Mouse (Mus musculus): Measurements from ENCODE around the gene Arhgap5. TPM values are rescaled to one million over a fixed set of nuclear protein-coding genes. Genes with fewer than 3 reads are reported as not detected.

The Arhgap5 gene
- polyA plus RNA-seq, 1 experiment from 2014 or later: 59.4 TPM

- Histone ChIP-seq H3K4me3 (ENCODE audit: low read depth, low read length) (no peak overlapping the region), H3K4me2 (replicated peaks; ENCODE audit: low read depth, low read length) (no peak overlapping the region), H3K9ac (ENCODE audit: low read depth, low read length) (no peak overlapping the region), H3K27ac (ENCODE audit: low read depth, low read length) (no peak overlapping the region), H3K4me1 (replicated peaks; ENCODE audit: control insufficient read depth, insufficient read depth, low read length) (no peaks in the 10 kb centered on the region), H3K36me3 (ENCODE audit: control insufficient read depth, insufficient read depth, low read length) (no peaks in the 10 kb centered on the region), H3K9me3 (ENCODE audit: control insufficient read depth, low read length) (no peaks in the 10 kb centered on the region), H3K27me3 (ENCODE audit: control insufficient read depth, insufficient read depth, low read length) (no peaks in the 10 kb centered on the region)
- no peak for DNase-seq (ENCODE audit: low spot score)
- no peak for ATAC-seq (ENCODE audit: low FRiP score)
- 88% methylated on average over 4 of the region's 5 CpGs for WGBS
Measured at GRCm38 (mm10) chr12:52481969-52482550, 21.7 kb upstream of the Arhgap5 start.

GRCm38 (mm10) chr12:52483219-52483618, 20.6 kb upstream of the Arhgap5 start:
- ATAC-seq (ENCODE audit: low FRiP score): no peak
- Histone ChIP-seq H3K27me3 (ENCODE audit: control insufficient read depth, insufficient read depth, low read length) (no peaks in the 10 kb centered on the region), H3K9me3 (ENCODE audit: control insufficient read depth, low read length) (no peaks in the 10 kb centered on the region), H3K4me1 (replicated peaks; ENCODE audit: control insufficient read depth, insufficient read depth, low read length) (no peaks in the 10 kb centered on the region), H3K36me3 (ENCODE audit: control insufficient read depth, insufficient read depth, low read length) (no peaks in the 10 kb centered on the region), H3K4me2 (replicated peaks; ENCODE audit: low read depth, low read length) (no peak overlapping the region), H3K9ac (ENCODE audit: low read depth, low read length) (no peak overlapping the region), H3K4me3 (ENCODE audit: low read depth, low read length) (no peak overlapping the region), H3K27ac (ENCODE audit: low read depth, low read length) (no peak overlapping the region)
- WGBS: 98% methylated on average over 9 of the region's 9 CpGs
- no peak for DNase-seq (ENCODE audit: low spot score)

- 0 out of 2 replicates have a peak overlapping the region, but pooled peaks have one; percentile 11 for H3K4me2 ChIP-seq (replicated peaks; ENCODE audit: low read depth, low read length)
- WGBS: 31% methylated on average over 15 of the region's 15 CpGs
Measured at GRCm38 (mm10) chr12:52488266-52488975, 15.4 kb upstream of the Arhgap5 start.

GRCm38 (mm10) chr12:52493281-52493681, 10.5 kb upstream of the Arhgap5 start:
- H3K27me3 ChIP-seq (ENCODE audit: control insufficient read depth, insufficient read depth, low read length): no peaks in the 10 kb centered on the region; the same call in 1 of the 2 replicates
- DNase-seq (ENCODE audit: low spot score) (no peak), ATAC-seq (ENCODE audit: low FRiP score) (no peak)
- no peaks in the 10 kb centered on the region; the same call in 1 of the 2 replicates for H3K4me1 ChIP-seq (replicated peaks; ENCODE audit: control insufficient read depth, insufficient read depth, low read length)
- H3K36me3 ChIP-seq (ENCODE audit: control insufficient read depth, insufficient read depth, low read length): no peaks in the 10 kb centered on the region
- no peak overlapping the region for H3K9ac ChIP-seq (ENCODE audit: low read depth, low read length)
- no peaks in the 10 kb centered on the region for H3K9me3 ChIP-seq (ENCODE audit: control insufficient read depth, low read length)
- 68% methylated on average over 6 of the region's 6 CpGs for WGBS
- H3K4me3 ChIP-seq (ENCODE audit: low read depth, low read length): no peak overlapping the region
- no peak overlapping the region for H3K4me2 ChIP-seq (replicated peaks; ENCODE audit: low read depth, low read length)
- no peak overlapping the region for H3K27ac ChIP-seq (ENCODE audit: low read depth, low read length)

More at GRCm38 (mm10) chr12:52488266-52488975, 15.4 kb upstream of the Arhgap5 start:
- ATAC-seq (ENCODE audit: low FRiP score) (peak; percentile 66), DNase-seq (ENCODE audit: low spot score) (peak; percentile 47)
- no peaks in the 10 kb centered on the region for H3K9me3 ChIP-seq (ENCODE audit: control insufficient read depth, low read length)
- H3K36me3 ChIP-seq (ENCODE audit: control insufficient read depth, insufficient read depth, low read length): no peaks in the 10 kb centered on the region
- H3K4me1 ChIP-seq (replicated peaks; ENCODE audit: control insufficient read depth, insufficient read depth, low read length): no peaks in the 10 kb centered on the region; the same call in 1 of the 2 replicates
- H3K9ac ChIP-seq (ENCODE audit: low read depth, low read length): 0 out of 2 replicates have a peak overlapping the region, but pooled peaks have one; percentile 27
- no peak overlapping the region for H3K27ac ChIP-seq (ENCODE audit: low read depth, low read length)
- H3K27me3 ChIP-seq (ENCODE audit: control insufficient read depth, insufficient read depth, low read length): no peaks in the 10 kb centered on the region; the same call in 1 of the 2 replicates
- no peak overlapping the region for H3K4me3 ChIP-seq (ENCODE audit: low read depth, low read length)

- Histone ChIP-seq H3K9ac (ENCODE audit: low read depth, low read length) (no peak overlapping the region), H3K4me2 (replicated peaks; ENCODE audit: low read depth, low read length) (no peak overlapping the region), H3K4me3 (ENCODE audit: low read depth, low read length) (no peak overlapping the region), H3K9me3 (ENCODE audit: control insufficient read depth, low read length) (no peaks in the 10 kb centered on the region), H3K27me3 (ENCODE audit: control insufficient read depth, insufficient read depth, low read length) (no peaks in the 10 kb centered on the region), H3K4me1 (replicated peaks; ENCODE audit: control insufficient read depth, insufficient read depth, low read length) (no peaks in the 10 kb centered on the region), H3K27ac (ENCODE audit: low read depth, low read length) (no peak overlapping the region), H3K36me3 (ENCODE audit: control insufficient read depth, insufficient read depth, low read length) (no peaks in the 10 kb centered on the region)
- ATAC-seq (ENCODE audit: low FRiP score) (no peak), DNase-seq (ENCODE audit: low spot score) (no peak)
- 87% methylated on average over 3 of the region's 3 CpGs for WGBS
Measured at GRCm38 (mm10) chr12:52497209-52497608, 6.6 kb upstream of the Arhgap5 start.

- ATAC-seq (ENCODE audit: low FRiP score) (no peak), DNase-seq (ENCODE audit: low spot score) (peak; percentile 30)
- H3K4me2 ChIP-seq (replicated peaks; ENCODE audit: low read depth, low read length): no peak overlapping the region
- H3K36me3 ChIP-seq (ENCODE audit: control insufficient read depth, insufficient read depth, low read length): no peaks in the 10 kb centered on the region
- H3K27ac ChIP-seq (ENCODE audit: low read depth, low read length): no peak overlapping the region
- WGBS: 85% methylated on average over 8 of the region's 8 CpGs
- H3K27me3 ChIP-seq (ENCODE audit: control insufficient read depth, insufficient read depth, low read length): no peaks in the 10 kb centered on the region
- H3K9ac ChIP-seq (ENCODE audit: low read depth, low read length): no peak overlapping the region
- no peaks in the 10 kb centered on the region for H3K9me3 ChIP-seq (ENCODE audit: control insufficient read depth, low read length)
- H3K4me3 ChIP-seq (ENCODE audit: low read depth, low read length): no peak overlapping the region
- H3K4me1 ChIP-seq (replicated peaks; ENCODE audit: control insufficient read depth, insufficient read depth, low read length): no peaks in the 10 kb centered on the region
Measured at GRCm38 (mm10) chr12:52500915-52501833, 2.6 kb upstream of the Arhgap5 start.

GRCm38 (mm10) chr12:52502161-52502560, 1.6 kb upstream of the Arhgap5 start:
- ATAC-seq (ENCODE audit: low FRiP score) (no peak), DNase-seq (ENCODE audit: low spot score) (no peak)
- Histone ChIP-seq H3K27ac (ENCODE audit: low read depth, low read length) (no peak overlapping the region), H3K4me2 (replicated peaks; ENCODE audit: low read depth, low read length) (no peak overlapping the region), H3K9ac (ENCODE audit: low read depth, low read length) (no peak overlapping the region), H3K27me3 (ENCODE audit: control insufficient read depth, insufficient read depth, low read length) (no peaks in the 10 kb centered on the region), H3K36me3 (ENCODE audit: control insufficient read depth, insufficient read depth, low read length) (no peaks in the 10 kb centered on the region), H3K4me3 (ENCODE audit: low read depth, low read length) (no peak overlapping the region), H3K9me3 (ENCODE audit: control insufficient read depth, low read length) (no peaks in the 10 kb centered on the region), H3K4me1 (replicated peaks; ENCODE audit: control insufficient read depth, insufficient read depth, low read length) (no peaks in the 10 kb centered on the region)
- 72% methylated on average over 3 of the region's 3 CpGs for WGBS

GRCm38 (mm10) chr12:52503131-52503455, 679 bp upstream of the Arhgap5 start:
- WGBS: 1% methylated on average over 13 of the region's 13 CpGs
- H3K27me3 ChIP-seq (ENCODE audit: control insufficient read depth, insufficient read depth, low read length): no peaks in the 10 kb centered on the region
- H3K4me3 ChIP-seq (ENCODE audit: low read depth, low read length): peak overlapping the region; percentile 98
- H3K4me1 ChIP-seq (replicated peaks; ENCODE audit: control insufficient read depth, insufficient read depth, low read length): no peaks in the 10 kb centered on the region
- peak overlapping the region; percentile 99 for H3K27ac ChIP-seq (ENCODE audit: low read depth, low read length)
- ATAC-seq (ENCODE audit: low FRiP score): peak; percentile 60
- H3K9ac ChIP-seq (ENCODE audit: low read depth, low read length): peak overlapping the region; percentile 61
- H3K36me3 ChIP-seq (ENCODE audit: control insufficient read depth, insufficient read depth, low read length): no peaks in the 10 kb centered on the region
- H3K9me3 ChIP-seq (ENCODE audit: control insufficient read depth, low read length): no peaks in the 10 kb centered on the region
- no peak for DNase-seq (ENCODE audit: low spot score)
- H3K4me2 ChIP-seq (replicated peaks; ENCODE audit: low read depth, low read length): peak overlapping the region; percentile 45
